Mouse (Mus musculus): ENCODE measurements at regions not wholly inside any gene's neighbourhood (a gene's known extent, or its start where the extent isn't known, plus 50 kb on each side); places are given as distances from the start of the nearest gene placed in this dataset.

- no peak for DNase-seq (ENCODE audit: low spot score)
Observed at GRCm38 (mm10) chr1:69212896-69213500, 105.1 kb upstream of the Erbb4 start.

- DNase-seq (ENCODE audit: low spot score) = no peak
Observed at GRCm38 (mm10) chr1:69202745-69203144, 94.9 kb upstream of the Erbb4 start.

- DNase-seq (ENCODE audit: low spot score) = peak; percentile 15
Observed at GRCm38 (mm10) chr1:69165202-69165601, 57.3 kb upstream of the Erbb4 start.

Measured in urinary bladder, postnatal 14 days (tissue).